Mouse (Mus musculus): ENCODE results near the gene Gm42791. TPM values are rescaled to one million over a fixed set of nuclear protein-coding genes. Genes with fewer than 3 reads are reported as not detected.

Gm42791 gene
- total and polyA plus RNA-seq, 2 experiments: not detected

- H3K4me1 ChIP-seq (ENCODE audit: control insufficient read depth, insufficient read depth, low read length): no peaks in the 10 kb centered on the region
- no peak overlapping the region for H3K4me3 ChIP-seq (ENCODE audit: insufficient read depth, low read depth, low read length)
- H3K9ac ChIP-seq (ENCODE audit: low read depth, low read length): no peak overlapping the region
- DNase-seq (ENCODE audit: extremely low read depth, low read depth, low spot score): no peak
- no peaks in the 10 kb centered on the region for H3K79me2 ChIP-seq (ENCODE audit: control insufficient read depth, insufficient read depth, low read length)
- WGBS: 86% methylated on average over 10 of the region's 10 CpGs
- H3K27me3 ChIP-seq (ENCODE audit: control insufficient read depth, insufficient read depth, low read length): no peaks in the 10 kb centered on the region
- no peak for TF ChIP-seq CTCF (IDR thresholded peaks at IDR 0.05; ENCODE audit: low read depth, low read length)
- TF ChIP-seq POLR2A (IDR thresholded peaks at IDR 0.05; ENCODE audit: extremely low read depth, insufficient read depth, low read length): no peak
- no peak overlapping the region for H3K27ac ChIP-seq (replicated peaks; ENCODE audit: insufficient read depth, low read depth, low read length)
- no peaks in the 10 kb centered on the region for H3K36me3 ChIP-seq (ENCODE audit: control insufficient read depth, insufficient read depth, low read length)
Observed at GRCm38 (mm10) chr5:148862853-148863252, 132.1 kb downstream of the Gm42791 start.

DNA sequence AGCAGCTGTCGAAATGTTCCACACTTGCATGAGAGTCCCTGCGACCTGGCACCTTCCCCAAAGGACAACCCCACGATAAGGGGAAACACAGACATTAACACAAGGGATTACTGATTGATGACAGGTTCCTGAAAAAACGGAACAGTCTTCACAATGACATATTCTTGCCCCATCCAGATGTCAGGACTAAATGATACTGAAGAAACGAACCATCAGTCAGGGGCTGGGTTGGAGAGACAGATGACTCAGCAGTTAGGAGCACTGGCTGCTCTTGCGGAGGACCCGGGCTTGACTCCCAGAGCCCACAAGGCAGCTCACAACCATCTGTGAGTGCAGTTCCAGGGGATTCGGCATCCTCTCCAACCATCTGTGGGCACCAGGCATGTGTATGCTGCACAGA, 132.8 kb downstream of the Gm42791 start:
- Histone ChIP-seq H3K4me1 (ENCODE audit: control insufficient read depth, insufficient read depth, low read length) (no peaks in the 10 kb centered on the region), H3K9ac (ENCODE audit: low read depth, low read length) (no peak overlapping the region), H3K27me3 (ENCODE audit: control insufficient read depth, insufficient read depth, low read length) (no peaks in the 10 kb centered on the region), H3K36me3 (ENCODE audit: control insufficient read depth, insufficient read depth, low read length) (no peaks in the 10 kb centered on the region), H3K79me2 (ENCODE audit: control insufficient read depth, insufficient read depth, low read length) (no peaks in the 10 kb centered on the region), H3K27ac (replicated peaks; ENCODE audit: insufficient read depth, low read depth, low read length) (no peak overlapping the region), H3K4me3 (ENCODE audit: insufficient read depth, low read depth, low read length) (no peak overlapping the region)
- TF ChIP-seq POLR2A (IDR thresholded peaks at IDR 0.05; ENCODE audit: extremely low read depth, insufficient read depth, low read length) (no peak), CTCF (IDR thresholded peaks at IDR 0.05; ENCODE audit: low read depth, low read length) (no peak)
- WGBS: 74% methylated on average over 8 of the region's 8 CpGs
- no peak for DNase-seq (ENCODE audit: extremely low read depth, low read depth, low spot score)

- no peaks in the 10 kb centered on the region for H3K36me3 ChIP-seq (ENCODE audit: control insufficient read depth, insufficient read depth, low read length)
- DNase-seq (ENCODE audit: extremely low read depth, low read depth, low spot score): no peak
- H3K79me2 ChIP-seq (ENCODE audit: control insufficient read depth, insufficient read depth, low read length): no peaks in the 10 kb centered on the region
- no peak overlapping the region for H3K4me3 ChIP-seq (ENCODE audit: insufficient read depth, low read depth, low read length)
- no peaks in the 10 kb centered on the region for H3K4me1 ChIP-seq (ENCODE audit: control insufficient read depth, insufficient read depth, low read length)
- WGBS: 91% methylated on average over 3 of the region's 3 CpGs
- H3K9ac ChIP-seq (ENCODE audit: low read depth, low read length): no peak overlapping the region
- H3K27ac ChIP-seq (replicated peaks; ENCODE audit: insufficient read depth, low read depth, low read length): no peak overlapping the region
- H3K27me3 ChIP-seq (ENCODE audit: control insufficient read depth, insufficient read depth, low read length): no peaks in the 10 kb centered on the region
- TF ChIP-seq CTCF (IDR thresholded peaks at IDR 0.05; ENCODE audit: low read depth, low read length) (no peak), POLR2A (IDR thresholded peaks at IDR 0.05; ENCODE audit: extremely low read depth, insufficient read depth, low read length) (no peak)
Observed at GRCm38 (mm10) chr5:148857522-148857921, 137.4 kb downstream of the Gm42791 start.

GRCm38 (mm10) chr5:148855047-148855446, 139.9 kb downstream of the Gm42791 start:
- H3K9ac ChIP-seq (ENCODE audit: low read depth, low read length): no peak overlapping the region
- H3K79me2 ChIP-seq (ENCODE audit: control insufficient read depth, insufficient read depth, low read length): no peaks in the 10 kb centered on the region
- H3K36me3 ChIP-seq (ENCODE audit: control insufficient read depth, insufficient read depth, low read length): no peaks in the 10 kb centered on the region
- WGBS: 43% methylated on average over 8 of the region's 8 CpGs
- DNase-seq (ENCODE audit: extremely low read depth, low read depth, low spot score): peak; percentile 64
- TF ChIP-seq CTCF (IDR thresholded peaks at IDR 0.05; ENCODE audit: low read depth, low read length) (no peak), POLR2A (IDR thresholded peaks at IDR 0.05; ENCODE audit: extremely low read depth, insufficient read depth, low read length) (no peak)
- H3K4me1 ChIP-seq (ENCODE audit: control insufficient read depth, insufficient read depth, low read length): no peaks in the 10 kb centered on the region
- H3K4me3 ChIP-seq (ENCODE audit: insufficient read depth, low read depth, low read length): no peak overlapping the region
- no peak overlapping the region for H3K27ac ChIP-seq (replicated peaks; ENCODE audit: insufficient read depth, low read depth, low read length)
- no peaks in the 10 kb centered on the region for H3K27me3 ChIP-seq (ENCODE audit: control insufficient read depth, insufficient read depth, low read length)

GRCm38 (mm10) chr5:148854166-148854565, 140.8 kb downstream of the Gm42791 start:
- Histone ChIP-seq H3K4me3 (ENCODE audit: insufficient read depth, low read depth, low read length) (no peak overlapping the region), H3K79me2 (ENCODE audit: control insufficient read depth, insufficient read depth, low read length) (no peaks in the 10 kb centered on the region), H3K36me3 (ENCODE audit: control insufficient read depth, insufficient read depth, low read length) (no peaks in the 10 kb centered on the region), H3K4me1 (ENCODE audit: control insufficient read depth, insufficient read depth, low read length) (no peaks in the 10 kb centered on the region), H3K27ac (replicated peaks; ENCODE audit: insufficient read depth, low read depth, low read length) (no peak overlapping the region), H3K27me3 (ENCODE audit: control insufficient read depth, insufficient read depth, low read length) (no peaks in the 10 kb centered on the region), H3K9ac (ENCODE audit: low read depth, low read length) (no peak overlapping the region)
- DNase-seq (ENCODE audit: extremely low read depth, low read depth, low spot score): no peak
- no peak for TF ChIP-seq POLR2A (IDR thresholded peaks at IDR 0.05; ENCODE audit: extremely low read depth, insufficient read depth, low read length)
- no peak for TF ChIP-seq CTCF (IDR thresholded peaks at IDR 0.05; ENCODE audit: low read depth, low read length)
- 74% methylated on average over 5 of the region's 5 CpGs for WGBS

DNA sequence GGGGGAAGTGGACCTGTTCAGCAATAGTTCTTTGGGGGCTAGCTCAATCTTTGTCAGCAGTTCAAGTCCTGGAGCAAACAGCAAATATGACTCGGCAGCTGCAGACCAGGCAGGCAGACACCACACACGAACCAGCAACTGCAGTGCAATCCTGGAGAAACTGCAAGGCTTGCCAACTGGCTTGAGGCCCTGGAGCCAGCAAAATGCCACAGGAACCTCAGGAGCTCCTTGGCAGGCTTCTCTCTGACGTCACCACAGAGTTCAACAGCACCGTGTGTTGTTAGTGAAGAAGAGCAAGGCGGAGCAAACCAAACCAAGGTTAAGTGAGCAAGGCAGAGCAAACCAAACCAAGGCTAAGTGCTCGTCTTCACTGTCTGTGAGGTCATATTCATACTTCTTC, 145.4 kb downstream of the Gm42791 start:
- peak; percentile 58 for DNase-seq (ENCODE audit: extremely low read depth, low read depth, low spot score)
- Histone ChIP-seq H3K27ac (replicated peaks; ENCODE audit: insufficient read depth, low read depth, low read length) (no peak overlapping the region), H3K79me2 (ENCODE audit: control insufficient read depth, insufficient read depth, low read length) (no peaks in the 10 kb centered on the region), H3K4me3 (ENCODE audit: insufficient read depth, low read depth, low read length) (no peak overlapping the region), H3K36me3 (ENCODE audit: control insufficient read depth, insufficient read depth, low read length) (no peaks in the 10 kb centered on the region), H3K27me3 (ENCODE audit: control insufficient read depth, insufficient read depth, low read length) (no peaks in the 10 kb centered on the region), H3K4me1 (ENCODE audit: control insufficient read depth, insufficient read depth, low read length) (no peaks in the 10 kb centered on the region), H3K9ac (ENCODE audit: low read depth, low read length) (no peak overlapping the region)
- 64% methylated on average over 6 of the region's 6 CpGs for WGBS
- TF ChIP-seq CTCF (IDR thresholded peaks at IDR 0.05; ENCODE audit: low read depth, low read length): no peak
- TF ChIP-seq POLR2A (IDR thresholded peaks at IDR 0.05; ENCODE audit: extremely low read depth, insufficient read depth, low read length): no peak

Data from liver, adult 2 months (tissue).